Mouse (Mus musculus): ENCODE data around the gene Spint5. TPM values are rescaled to one million over a fixed set of nuclear protein-coding genes. Genes with fewer than 3 reads are reported as not detected.

The Spint5 gene
- polyA plus RNA-seq, 1 experiment, result 0.69 TPM

GRCm38 (mm10) chr2:164762593-164762992, 47.5 kb downstream of the Spint5 start:
- Histone ChIP-seq H3K4me3 (ENCODE audit: control insufficient read depth, low read depth, low read length) (no peak overlapping the region), H3K4me1 (ENCODE audit: control insufficient read depth, insufficient read depth, low read length) (no peaks in the 10 kb centered on the region), H3K27me3 (ENCODE audit: control insufficient read depth, insufficient read depth, low read length) (no peaks in the 10 kb centered on the region), H3K27ac (ENCODE audit: control insufficient read depth, insufficient read depth, low read depth, low read length) (no peak overlapping the region), H3K36me3 (ENCODE audit: control insufficient read depth, insufficient read depth, low read length) (peaks cover 1% of the 10 kb centered on the region)
- TF ChIP-seq POLR2A (IDR thresholded peaks at IDR 0.05; ENCODE audit: control insufficient read depth, low read depth, low read length) (no peak), CTCF (IDR thresholded peaks at IDR 0.05; ENCODE audit: control insufficient read depth, insufficient read depth, insufficient replicate concordance, low read depth, low read length) (no peak)

DNA sequence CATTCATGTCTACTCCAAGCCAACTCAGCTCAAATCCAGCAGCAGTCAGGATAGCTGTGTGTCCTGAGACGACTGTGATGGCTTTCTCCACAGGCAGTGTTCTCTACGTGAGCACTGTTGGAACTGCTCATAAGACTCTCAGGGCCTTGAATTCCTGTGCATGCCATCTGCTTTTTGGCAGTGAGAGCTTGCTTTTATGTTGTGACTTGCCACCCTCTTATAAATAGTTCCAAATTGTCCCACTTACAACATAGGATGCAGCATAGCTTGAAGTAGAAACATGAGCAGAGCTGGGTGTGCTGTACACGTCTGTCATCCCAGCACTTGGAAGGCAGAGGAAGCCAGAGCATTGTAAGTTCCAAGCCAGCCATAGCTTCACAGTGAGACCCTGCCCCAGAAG, 50.7 kb downstream of the Spint5 start:
- peaks cover 6% of the 10 kb centered on the region for H3K36me3 ChIP-seq (ENCODE audit: control insufficient read depth, insufficient read depth, low read length)
- H3K4me1 ChIP-seq (ENCODE audit: control insufficient read depth, insufficient read depth, low read length), result peaks cover 10% of the 10 kb centered on the region
- no peaks in the 10 kb centered on the region for H3K27me3 ChIP-seq (ENCODE audit: control insufficient read depth, insufficient read depth, low read length)
- no peak overlapping the region for H3K4me3 ChIP-seq (ENCODE audit: control insufficient read depth, low read depth, low read length)
- TF ChIP-seq POLR2A (IDR thresholded peaks at IDR 0.05; ENCODE audit: control insufficient read depth, low read depth, low read length) (no peak), CTCF (IDR thresholded peaks at IDR 0.05; ENCODE audit: control insufficient read depth, insufficient read depth, insufficient replicate concordance, low read depth, low read length) (no peak)
- H3K27ac ChIP-seq (ENCODE audit: control insufficient read depth, insufficient read depth, low read depth, low read length), result no peak overlapping the region

Other genes starting within 250 kb of the Spint5 start
- 97.8 and 104 TPM in 2 replicates for gene Trp53tg5, start 241.6 kb upstream of the Spint5 start, polyA plus RNA-seq (2012; rRNA removed)
- gene Dbndd2, start 229.2 kb upstream of the Spint5 start, polyA plus RNA-seq (2012; rRNA removed), result 16.5 and 17.0 TPM in 2 replicates
- gene Pigt, start 217.8 kb upstream of the Spint5 start, polyA plus RNA-seq (2012; rRNA removed), result 77.6 and 85.6 TPM in 2 replicates
- gene Wfdc2, start 152.9 kb upstream of the Spint5 start, polyA plus RNA-seq (2012; rRNA removed), result 0.51 and 0.72 TPM in 2 replicates
- gene Spint3, start 141.8 kb upstream of the Spint5 start, polyA plus RNA-seq (2012; rRNA removed), result 37.5 TPM in 1 of 2 replicates, not detected in the other
- 23.9 and 25.0 TPM in 2 replicates for gene Wfdc6a, start 129.9 kb upstream of the Spint5 start, polyA plus RNA-seq (2012; rRNA removed)
- 52.4 and 70.8 TPM in 2 replicates for gene Eppin, start 121.7 kb upstream of the Spint5 start, polyA plus RNA-seq (2012; rRNA removed)
- gene Wfdc6b, start 101.8 kb upstream of the Spint5 start, polyA plus RNA-seq (2012; rRNA removed), result 2.4 and 17.5 TPM in 2 replicates
- 3.8 and 15.4 TPM in 2 replicates for gene Wfdc8, start 101.7 kb upstream of the Spint5 start, polyA plus RNA-seq (2012; rRNA removed)
- 0.12 and 33.5 TPM in 2 replicates for gene Wfdc16, start 76.5 kb upstream of the Spint5 start, polyA plus RNA-seq (2012; rRNA removed)
- gene Wfdc10, start 59.3 kb upstream of the Spint5 start, polyA plus RNA-seq (2012; rRNA removed), result 163 and 447 TPM in 2 replicates
- gene Wfdc9, start 58.7 kb upstream of the Spint5 start, polyA plus RNA-seq (2012; rRNA removed), result 0.48 and 29.2 TPM in 2 replicates
- 0.20 TPM in 1 of 2 replicates, not detected in the other for gene Wfdc11, start 41.2 kb upstream of the Spint5 start, polyA plus RNA-seq (2012; rRNA removed)
- gene Wfdc13, start 30.2 kb upstream of the Spint5 start, polyA plus RNA-seq (2012; rRNA removed), result 0.32 and 36.5 TPM in 2 replicates
- not detected in 2 replicates for gene Spint4, start 16.8 kb upstream of the Spint5 start, polyA plus RNA-seq (2012; rRNA removed)
- gene Wfdc3, start 30.6 kb downstream of the Spint5 start, polyA plus RNA-seq (2012; rRNA removed), result 118 and 120 TPM in 2 replicates
- gene Dnttip1, start 30.7 kb downstream of the Spint5 start, polyA plus RNA-seq (2012; rRNA removed), result 32.4 and 43.1 TPM in 2 replicates
- gene Ube2c, start 54.6 kb downstream of the Spint5 start, polyA plus RNA-seq (2012; rRNA removed), result 57.7 and 60.0 TPM in 2 replicates
- 0.89 and 5.6 TPM in 2 replicates for gene Tnnc2, start 64.7 kb downstream of the Spint5 start, polyA plus RNA-seq (2012; rRNA removed)
- gene Snx21, start 70.5 kb downstream of the Spint5 start, polyA plus RNA-seq (2012; rRNA removed), result 9.7 and 11.9 TPM in 2 replicates
- gene Acot8, start 89.6 kb downstream of the Spint5 start, polyA plus RNA-seq (2012; rRNA removed), result 45.6 and 47.9 TPM in 2 replicates
- gene Zswim3, start 89.8 kb downstream of the Spint5 start, polyA plus RNA-seq (2012; rRNA removed), result 18.0 and 19.5 TPM in 2 replicates
- gene Zswim1, start 107.4 kb downstream of the Spint5 start, polyA plus RNA-seq (2012; rRNA removed), result 25.3 and 26.0 TPM in 2 replicates
- 154 and 173 TPM in 2 replicates for gene Spata25, start 113.2 kb downstream of the Spint5 start, polyA plus RNA-seq (2012; rRNA removed)
- 22.7 and 25.9 TPM in 2 replicates for gene Ctsa, start 117.6 kb downstream of the Spint5 start, polyA plus RNA-seq (2012; rRNA removed)
- gene Neurl2, start 118.2 kb downstream of the Spint5 start, polyA plus RNA-seq (2012; rRNA removed), result 1.2 and 1.3 TPM in 2 replicates
- 18.0 and 23.7 TPM in 2 replicates for gene Pltp, start 142.4 kb downstream of the Spint5 start, polyA plus RNA-seq (2012; rRNA removed)
- 17.0 and 19.3 TPM in 2 replicates for gene Pcif1, start 164.0 kb downstream of the Spint5 start, polyA plus RNA-seq (2012; rRNA removed)
- 9.8 and 10.6 TPM in 2 replicates for gene Zfp335, start 196.5 kb downstream of the Spint5 start, polyA plus RNA-seq (2012; rRNA removed)
- gene Mmp9, start 225.5 kb downstream of the Spint5 start, polyA plus RNA-seq (2012; rRNA removed), result 0.37 and 0.61 TPM in 2 replicates
- 15.9 and 16.6 TPM in 2 replicates for gene Slc12a5, start 245.5 kb downstream of the Spint5 start, polyA plus RNA-seq (2012; rRNA removed)

Data from testis, adult 2 months (tissue).